Mouse (Mus musculus) E14TG2a.4 (cell line): ENCODE measurements at regions not wholly inside any gene's neighbourhood (a gene's known extent, or its start where the extent isn't known, plus 50 kb on each side); places are given as distances from the start of the nearest gene placed in this dataset.
"Not testable (repeated sequence)": the region's sequence is repeated elsewhere in the genome, so short reads cannot be mapped to it uniquely, and the experiment has no call there.

Source experiments
- H3K27me3 ChIP-seq: 2 replicates; pipeline ENCODE4 v1.6.1; 2014; ENCODE audit warnings: low read length, control low read depth; ENCODE audit not compliant: insufficient read depth
- H3K36me3 ChIP-seq: 2 replicates; pipeline ENCODE4 v1.6.1; 2014; ENCODE audit warnings: low read length, control low read depth; ENCODE audit not compliant: insufficient read depth
- H3K4me1 ChIP-seq: replicated peaks from 2 replicates; pipeline ENCODE4 v1.6.1; 2014; ENCODE audit warnings: low read depth, low read length, control low read depth
- H3K4me3 ChIP-seq: replicated peaks from 2 replicates; pipeline ENCODE4 v1.5.1; 2014; ENCODE audit warnings: mild to moderate bottlenecking, low read length
- H3K9me3 ChIP-seq: 2 replicates; pipeline ENCODE4 v1.6.1; 2014; ENCODE audit warnings: low read length, control low read depth
- CTCF ChIP-seq: conservative IDR thresholded peaks from 2 replicates; pipeline ENCODE4 v1.5.1; 2014; ENCODE audit warnings: low read length

- H3K4me1 ChIP-seq, H3K27me3 ChIP-seq, H3K4me3 ChIP-seq, H3K9me3 ChIP-seq, H3K36me3 ChIP-seq: not testable (repeated sequence)
Observed at GRCm38 (mm10) chr12:19646071-19646470, 308.2 kb upstream of the Gm21863 start.

- H3K9me3 ChIP-seq = peaks cover 16% of the 10 kb centered on the region
- not testable (repeated sequence) for H3K27me3 ChIP-seq, H3K4me3 ChIP-seq, H3K36me3 ChIP-seq, H3K4me1 ChIP-seq
Observed at GRCm38 (mm10) chr12:19668541-19668940, 285.8 kb upstream of the Gm21863 start.

GRCm38 (mm10) chr12:19670636-19671035 lies 283.7 kb upstream of the Gm21863 start:
- not testable (repeated sequence) for H3K36me3 ChIP-seq, H3K4me3 ChIP-seq, H3K27me3 ChIP-seq, H3K4me1 ChIP-seq
- peak; percentile 54 for TF ChIP-seq CTCF
- H3K9me3 ChIP-seq = peaks cover 16% of the 10 kb centered on the region
